Mouse (Mus musculus) erythroblast, embryonic 14.5 days (primary cell): ENCODE data around the gene Dcp1a. TPM values are rescaled to one million over a fixed set of nuclear protein-coding genes. Genes with fewer than 3 reads are reported as not detected.

Experiments
- H3K27me3 ChIP-seq: 2 replicates; pipeline ENCODE4 v1.6.1; 2012; ENCODE audit warnings: inconsistent platforms; ENCODE audit not compliant: control insufficient read depth
- H3K36me3 ChIP-seq: 2 replicates; pipeline ENCODE4 v1.6.1; 2012; ENCODE audit warnings: mild to moderate bottlenecking, inconsistent platforms; ENCODE audit not compliant: control insufficient read depth
- H3K4me1 ChIP-seq: 2 replicates; pipeline ENCODE4 v1.6.1; 2012; ENCODE audit warnings: inconsistent platforms; ENCODE audit not compliant: control insufficient read depth
- H3K4me3 ChIP-seq: replicated peaks from 2 replicates; pipeline ENCODE3; 2012; ENCODE audit warnings: moderate library complexity, mild to moderate bottlenecking, inconsistent platforms
- H3K9me3 ChIP-seq: 2 replicates; pipeline ENCODE4 v1.6.1; 2012; ENCODE audit warnings: low read length, inconsistent platforms, mixed read lengths; ENCODE audit not compliant: control insufficient read depth
- GATA1 ChIP-seq: IDR thresholded peaks from 2 replicates; pipeline ENCODE4 v1.6.1; 2012; ENCODE audit warnings: low read length, inconsistent platforms, mixed read lengths
- TAL1 ChIP-seq: IDR thresholded peaks from 3 replicates; pipeline ENCODE4 v1.6.1; 2012; ENCODE audit warnings: low read length, inconsistent platforms, mixed read lengths
- polyA plus RNA-seq: library from polyadenylated mRNA; stranded (reverse); fragments of >175 nt; gene quantifications from 2 replicates; pipeline ENCODE4 v1.2.3, GENCODE M21; 2012

The Dcp1a gene
- polyA plus RNA-seq, 1 experiment: 3.8 TPM

DNA sequence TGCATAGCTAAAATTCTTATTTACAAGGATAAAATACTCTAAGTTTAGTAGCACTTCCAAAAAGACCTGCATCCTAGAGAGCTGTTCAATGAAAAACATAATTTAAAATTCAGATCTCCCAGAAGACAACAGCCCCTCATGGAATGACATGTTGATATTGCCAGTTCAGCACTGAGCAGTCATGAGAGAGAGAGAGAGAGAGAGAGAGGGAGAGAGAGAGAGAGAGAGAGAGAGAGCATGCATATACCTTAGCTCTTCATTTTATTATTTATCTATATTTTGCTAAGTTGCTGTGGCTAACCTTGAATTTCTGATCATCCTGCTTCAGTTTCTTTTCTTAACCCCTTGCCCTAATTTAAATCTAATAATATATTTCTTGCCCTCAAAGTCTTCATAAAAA is 83.0 kb downstream of the Dcp1a start:
- Histone ChIP-seq H3K27me3 (no peaks in the 10 kb centered on the region), H3K4me1 (peaks cover 81% of the 10 kb centered on the region), H3K9me3 (no peaks in the 10 kb centered on the region), H3K4me3 (no peak overlapping the region), H3K36me3 (peaks cover 91% of the 10 kb centered on the region)
- TF ChIP-seq TAL1 (no peak), GATA1 (no peak)

DNA sequence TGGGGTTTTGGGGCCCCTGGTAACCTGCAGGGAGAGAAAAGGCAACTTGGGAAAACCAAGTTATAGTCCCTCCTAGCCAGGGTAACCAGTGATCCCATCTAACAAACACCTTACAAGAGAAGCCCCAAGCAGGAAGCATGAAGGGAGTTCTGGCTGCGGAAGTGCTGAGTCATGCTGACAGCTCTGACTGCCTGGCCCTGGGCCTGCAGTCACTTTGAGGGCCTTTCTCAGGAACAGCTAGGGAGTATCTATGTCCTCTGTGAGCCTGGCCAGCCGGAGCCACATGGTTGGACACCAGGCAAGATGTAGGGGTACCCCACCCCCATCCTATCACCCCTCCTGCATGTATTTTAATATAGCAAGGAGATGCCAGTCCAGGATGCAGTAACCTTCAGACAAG is 85.1 kb downstream of the Dcp1a start:
- H3K27me3 ChIP-seq: no peaks in the 10 kb centered on the region
- peaks cover 91% of the 10 kb centered on the region for H3K36me3 ChIP-seq
- TF ChIP-seq GATA1 (no peak), TAL1 (no peak)
- no peaks in the 10 kb centered on the region for H3K9me3 ChIP-seq
- H3K4me1 ChIP-seq: peaks cover 61% of the 10 kb centered on the region
- H3K4me3 ChIP-seq: no peak overlapping the region

DNA sequence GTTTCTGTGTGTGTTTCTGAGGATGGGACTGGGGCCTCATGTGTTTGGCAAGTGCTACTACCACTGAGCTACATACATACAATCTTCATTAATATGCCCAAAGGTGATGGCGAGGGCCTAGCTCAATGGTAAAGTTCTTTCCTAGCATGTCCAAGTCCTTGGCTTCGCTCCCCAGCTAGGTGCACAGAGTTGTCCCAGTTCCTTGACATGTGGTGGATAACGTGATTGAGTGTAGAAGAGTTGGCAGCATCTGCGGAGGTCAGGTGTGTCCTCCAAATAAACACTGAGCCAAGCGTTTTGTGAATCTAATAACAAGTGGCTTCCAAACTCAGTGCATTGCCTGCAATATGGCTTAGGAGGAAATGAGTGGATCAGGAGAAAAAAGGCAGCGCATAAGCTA is 87.0 kb downstream of the Dcp1a start:
- no peak overlapping the region for H3K4me3 ChIP-seq
- H3K36me3 ChIP-seq: peaks cover 91% of the 10 kb centered on the region
- H3K4me1 ChIP-seq: peaks cover 42% of the 10 kb centered on the region
- TF ChIP-seq TAL1 (no peak), GATA1 (no peak)
- H3K9me3 ChIP-seq: no peaks in the 10 kb centered on the region
- no peaks in the 10 kb centered on the region for H3K27me3 ChIP-seq

DNA sequence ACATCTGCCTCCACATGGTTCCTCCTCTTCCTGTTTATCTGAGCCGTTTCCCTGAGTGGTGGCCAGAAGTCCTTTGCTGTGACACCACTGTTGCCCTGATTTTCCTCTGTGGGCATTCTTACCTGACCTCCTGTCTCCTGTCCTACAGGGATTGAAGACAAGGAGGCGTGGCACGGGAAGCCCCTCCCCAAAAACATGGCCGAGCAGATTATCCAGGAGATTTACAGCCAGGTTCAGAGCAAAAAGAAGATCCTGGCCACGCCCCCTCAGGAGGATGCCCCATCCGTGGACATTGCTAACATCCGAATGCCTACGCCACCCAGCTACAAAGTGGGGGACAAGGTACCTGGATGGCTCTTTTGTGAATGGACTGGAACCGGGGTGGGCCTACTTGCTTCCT is 88.7 kb downstream of the Dcp1a start:
- TF ChIP-seq GATA1: no peak
- no peak for TF ChIP-seq TAL1
- no peak overlapping the region for H3K4me3 ChIP-seq
- peaks cover 100% of the 10 kb centered on the region for H3K36me3 ChIP-seq
- H3K27me3 ChIP-seq: no peaks in the 10 kb centered on the region
- no peaks in the 10 kb centered on the region for H3K9me3 ChIP-seq
- H3K4me1 ChIP-seq: peaks cover 31% of the 10 kb centered on the region

DNA sequence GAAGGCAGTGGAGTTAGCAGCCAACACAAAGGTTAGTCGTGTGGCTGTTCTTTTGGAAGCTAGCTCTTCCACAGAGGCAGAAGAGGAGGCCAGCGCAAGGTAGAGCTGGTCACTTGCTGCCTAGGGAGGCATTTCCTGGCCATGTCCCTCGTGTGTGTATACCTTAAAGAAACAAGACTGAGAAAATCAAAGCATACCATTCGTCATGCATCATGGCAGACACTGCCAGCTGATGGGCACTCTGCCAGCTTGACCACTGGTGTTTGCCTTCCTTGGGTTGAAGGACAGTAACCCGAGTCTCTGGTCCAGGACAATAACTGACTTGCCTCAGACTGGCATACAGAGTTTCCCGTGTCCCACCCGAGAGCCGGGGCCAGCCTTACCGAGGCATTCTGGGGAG is 91.0 kb downstream of the Dcp1a start:
- Histone ChIP-seq H3K27me3 (no peaks in the 10 kb centered on the region), H3K36me3 (peaks cover 100% of the 10 kb centered on the region), H3K4me3 (no peak overlapping the region), H3K4me1 (peaks cover 20% of the 10 kb centered on the region), H3K9me3 (no peaks in the 10 kb centered on the region)
- no peak for TF ChIP-seq TAL1
- no peak for TF ChIP-seq GATA1

DNA sequence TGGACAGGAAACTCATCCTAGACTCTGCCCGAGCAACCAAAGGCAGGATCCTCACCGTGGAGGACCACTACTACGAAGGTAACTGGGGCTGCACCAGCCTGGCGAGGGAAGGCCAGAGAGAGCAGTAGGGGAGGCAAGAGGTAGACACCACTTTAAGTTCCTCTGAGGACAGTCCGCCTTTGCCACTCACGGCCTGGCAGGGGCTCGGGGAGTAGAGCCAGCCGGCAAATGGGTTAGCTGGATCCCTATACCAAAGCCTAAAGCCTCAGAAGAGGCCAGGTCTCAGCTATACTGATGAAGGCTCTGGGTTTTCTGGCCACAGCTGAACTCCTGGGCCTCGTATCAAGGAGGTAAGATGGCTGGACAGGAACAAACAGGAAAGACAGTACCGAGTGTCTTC is 92.9 kb downstream of the Dcp1a start:
- Histone ChIP-seq H3K36me3 (peaks cover 93% of the 10 kb centered on the region), H3K9me3 (no peaks in the 10 kb centered on the region), H3K4me3 (no peak overlapping the region), H3K4me1 (peaks cover 28% of the 10 kb centered on the region), H3K27me3 (no peaks in the 10 kb centered on the region)
- TF ChIP-seq TAL1 (no peak), GATA1 (no peak)

DNA sequence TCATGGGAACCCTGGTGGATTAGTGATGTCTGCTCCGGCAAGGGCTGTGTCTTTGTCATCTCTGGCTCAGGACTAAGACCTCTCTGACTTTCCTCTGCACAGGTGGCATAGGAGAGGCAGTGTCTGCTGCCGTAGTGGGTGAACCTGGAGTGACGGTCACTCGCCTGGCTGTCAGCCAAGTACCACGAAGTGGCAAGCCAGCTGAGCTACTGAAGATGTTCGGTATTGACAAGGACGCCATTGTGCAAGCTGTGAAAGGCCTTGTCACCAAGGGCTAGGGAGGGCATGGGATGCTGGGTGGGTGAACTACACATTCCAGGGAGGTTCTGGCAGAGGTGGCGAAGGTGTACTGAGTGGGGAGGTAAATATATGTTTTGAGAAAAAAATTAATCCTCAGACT is 93.9 kb downstream of the Dcp1a start:
- no peak for TF ChIP-seq TAL1
- no peak for TF ChIP-seq GATA1
- Histone ChIP-seq H3K4me3 (no peak overlapping the region), H3K4me1 (peaks cover 34% of the 10 kb centered on the region), H3K27me3 (no peaks in the 10 kb centered on the region), H3K36me3 (peaks cover 86% of the 10 kb centered on the region), H3K9me3 (no peaks in the 10 kb centered on the region)

DNA sequence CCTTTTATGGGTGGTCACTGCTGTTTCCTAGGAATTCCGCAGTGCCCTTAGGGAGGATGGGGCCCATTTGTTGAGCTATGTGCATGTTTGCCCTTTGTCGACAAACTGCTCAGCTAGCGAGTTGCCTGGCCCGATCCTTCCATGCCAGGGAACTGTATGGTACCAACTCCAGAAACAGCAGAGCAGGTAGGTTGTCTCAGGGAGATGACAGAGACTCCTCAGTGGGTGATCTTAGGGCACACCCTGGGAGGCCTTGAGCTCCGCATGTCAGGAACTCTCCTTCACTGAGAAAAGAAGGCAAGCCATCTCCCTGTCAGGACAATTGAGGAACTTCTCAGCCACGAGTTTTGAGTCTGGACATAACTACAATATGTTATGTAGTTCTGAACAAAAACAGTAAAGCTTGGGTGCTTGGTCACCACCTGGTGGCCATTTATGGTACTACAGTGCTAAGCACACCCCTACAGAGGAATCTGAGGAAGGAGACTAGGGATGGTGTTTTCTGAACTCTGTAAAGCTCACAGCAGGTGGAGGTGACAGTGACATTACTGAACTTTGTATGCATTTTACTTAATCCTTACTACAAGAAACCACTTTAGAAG is 94.7 kb downstream of the Dcp1a start:
- Histone ChIP-seq H3K4me1 (peaks cover 37% of the 10 kb centered on the region), H3K4me3 (no peak overlapping the region), H3K27me3 (no peaks in the 10 kb centered on the region), H3K9me3 (no peaks in the 10 kb centered on the region), H3K36me3 (peaks cover 77% of the 10 kb centered on the region)
- TF ChIP-seq GATA1 (no peak), TAL1 (no peak)

DNA sequence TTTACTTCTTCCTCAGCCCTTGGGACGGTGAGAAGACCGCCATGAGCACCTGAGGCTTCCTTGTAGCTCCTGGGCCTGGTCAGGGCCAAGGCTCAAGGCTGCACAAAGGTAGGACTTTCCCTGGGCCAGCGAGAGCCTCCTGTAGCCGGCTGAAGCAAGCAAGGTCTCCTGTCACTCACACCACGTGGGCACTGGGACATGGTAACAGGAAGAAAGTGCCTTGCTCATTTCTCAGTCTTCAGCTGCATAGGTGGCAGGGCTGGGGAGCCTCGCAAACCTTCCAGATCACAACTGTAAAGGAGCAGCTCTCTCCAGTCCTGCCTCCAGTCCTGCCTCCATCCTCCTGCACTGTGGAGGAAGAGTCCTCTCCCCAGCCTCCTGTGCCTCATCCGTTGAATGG is 96.5 kb downstream of the Dcp1a start:
- H3K4me1 ChIP-seq: peaks cover 37% of the 10 kb centered on the region
- TF ChIP-seq TAL1: no peak
- TF ChIP-seq GATA1: no peak
- peaks cover 60% of the 10 kb centered on the region for H3K36me3 ChIP-seq
- H3K27me3 ChIP-seq: no peaks in the 10 kb centered on the region
- H3K4me3 ChIP-seq: no peak overlapping the region
- H3K9me3 ChIP-seq: no peaks in the 10 kb centered on the region

DNA sequence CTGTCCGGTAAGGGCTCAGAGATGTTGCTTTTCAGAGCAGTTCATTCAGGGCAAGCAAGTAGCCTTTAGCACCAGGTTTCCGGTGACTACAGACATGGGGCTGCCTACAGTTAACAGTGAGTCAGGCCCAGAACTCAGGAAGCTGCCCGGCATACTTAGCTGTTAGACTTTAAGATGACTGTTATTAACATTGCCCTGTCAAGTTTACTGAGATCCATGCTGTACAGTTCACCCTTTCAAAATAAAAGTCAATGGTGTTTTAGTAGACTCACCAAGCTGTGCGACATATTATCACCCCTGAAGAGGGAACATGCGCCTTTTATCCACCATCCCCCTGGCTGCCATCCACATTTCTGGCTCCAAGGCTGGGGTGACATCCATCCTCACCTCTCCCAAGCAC is 96.9 kb downstream of the Dcp1a start:
- Histone ChIP-seq H3K9me3 (no peaks in the 10 kb centered on the region), H3K27me3 (no peaks in the 10 kb centered on the region), H3K4me1 (peaks cover 40% of the 10 kb centered on the region), H3K4me3 (no peak overlapping the region), H3K36me3 (peaks cover 55% of the 10 kb centered on the region)
- no peak for TF ChIP-seq GATA1
- TF ChIP-seq TAL1: no peak

Other genes starting within 250 kb of the Dcp1a start
- gene Cacna1d, start 11.9 kb downstream of the Dcp1a start, polyA plus RNA-seq: 0.04 TPM in 1 of 2 replicates, not detected in the other
- gene Tkt, start 68.8 kb downstream of the Dcp1a start, polyA plus RNA-seq: 65.6 and 67.9 TPM in 2 replicates
- 0.24 and 0.41 TPM in 2 replicates for gene Prkcd, start 146.7 kb downstream of the Dcp1a start, polyA plus RNA-seq
- gene Rft1, start 174.8 kb downstream of the Dcp1a start, polyA plus RNA-seq: 0.02 and 0.05 TPM in 2 replicates
- gene Sfmbt1, start 235.3 kb downstream of the Dcp1a start, polyA plus RNA-seq: 0.13 and 0.18 TPM in 2 replicates